Mouse (Mus musculus): Measurements from ENCODE around the gene Capn8. TPM values are rescaled to one million over a fixed set of nuclear protein-coding genes. Genes with fewer than 3 reads are reported as not detected.

Capn8 gene
- polyA plus RNA-seq, 1 experiment from 2014 or later: 0.06 TPM

GRCm38 (mm10) chr1:182667281-182667680, 102.5 kb downstream of the Capn8 start:
- Histone ChIP-seq H3K36me3 (no peaks in the 10 kb centered on the region), H3K27ac (replicated peaks) (no peak overlapping the region), H3K9ac (replicated peaks) (no peak overlapping the region), H3K4me3 (no peak overlapping the region), H3K4me2 (replicated peaks) (no peak overlapping the region), H3K4me1 (peaks cover 17% of the 10 kb centered on the region), H3K27me3 (no peaks in the 10 kb centered on the region; the same call in 1 of the 2 replicates), H3K9me3 (no peaks in the 10 kb centered on the region)
- no peak for ATAC-seq (ENCODE audit: low FRiP score, low read depth)
- WGBS: 93% methylated on average over 3 of the region's 3 CpGs

GRCm38 (mm10) chr1:182669741-182670140, 104.9 kb downstream of the Capn8 start:
- no peaks in the 10 kb centered on the region for H3K36me3 ChIP-seq
- H3K4me2 ChIP-seq (replicated peaks): no peak overlapping the region
- ATAC-seq (ENCODE audit: low FRiP score, low read depth): no peak
- no peaks in the 10 kb centered on the region; the same call in 1 of the 2 replicates for H3K27me3 ChIP-seq
- H3K4me3 ChIP-seq: no peak overlapping the region
- no peak overlapping the region for H3K9ac ChIP-seq (replicated peaks)
- WGBS: 75% methylated on average over 11 of the region's 11 CpGs
- no peak overlapping the region for H3K27ac ChIP-seq (replicated peaks)
- peaks cover 13% of the 10 kb centered on the region for H3K4me1 ChIP-seq
- H3K9me3 ChIP-seq: no peaks in the 10 kb centered on the region

- ATAC-seq (ENCODE audit: low FRiP score, low read depth): no peak
- no peak overlapping the region for H3K27ac ChIP-seq (replicated peaks)
Observed at GRCm38 (mm10) chr1:182670563-182671342, 105.9 kb downstream of the Capn8 start.

GRCm38 (mm10) chr1:182671343-182671624, 106.5 kb downstream of the Capn8 start:
- Histone ChIP-seq H3K4me3 (no peak overlapping the region), H3K36me3 (no peaks in the 10 kb centered on the region), H3K9me3 (no peaks in the 10 kb centered on the region), H3K4me1 (peaks cover 13% of the 10 kb centered on the region), H3K4me2 (replicated peaks) (no peak overlapping the region), H3K27me3 (no peaks in the 10 kb centered on the region; the same call in 1 of the 2 replicates), H3K9ac (replicated peaks) (no peak overlapping the region), H3K27ac (replicated peaks) (no peak overlapping the region)
- ATAC-seq (ENCODE audit: low FRiP score, low read depth): no peak
- WGBS: 41% methylated on average over 4 of the region's 4 CpGs

More at GRCm38 (mm10) chr1:182670563-182671342, 105.9 kb downstream of the Capn8 start:
- Histone ChIP-seq H3K27me3 (no peaks in the 10 kb centered on the region; the same call in 1 of the 2 replicates), H3K4me2 (replicated peaks) (no peak overlapping the region), H3K4me3 (no peak overlapping the region), H3K9ac (replicated peaks) (no peak overlapping the region), H3K4me1 (peaks cover 13% of the 10 kb centered on the region), H3K9me3 (no peaks in the 10 kb centered on the region), H3K36me3 (no peaks in the 10 kb centered on the region)
- 38% methylated on average over 11 of the region's 11 CpGs for WGBS

GRCm38 (mm10) chr1:182675346-182675745, 110.5 kb downstream of the Capn8 start:
- 84% methylated on average over 8 of the region's 8 CpGs for WGBS
- no peak for ATAC-seq (ENCODE audit: low FRiP score, low read depth)
- no peak overlapping the region for H3K4me3 ChIP-seq

GRCm38 (mm10) chr1:182678151-182678550, 113.3 kb downstream of the Capn8 start:
- Histone ChIP-seq H3K9me3 (no peaks in the 10 kb centered on the region), H3K9ac (replicated peaks) (no peak overlapping the region), H3K4me1 (no peaks in the 10 kb centered on the region), H3K4me3 (no peak overlapping the region), H3K27ac (replicated peaks) (no peak overlapping the region), H3K4me2 (replicated peaks) (no peak overlapping the region), H3K27me3 (no peaks in the 10 kb centered on the region), H3K36me3 (no peaks in the 10 kb centered on the region)
- 96% methylated on average over 17 of the region's 17 CpGs for whole genome bisulfite sequencing
- ATAC-seq (ENCODE audit: low FRiP score, low read depth): no peak

More at GRCm38 (mm10) chr1:182675346-182675745, 110.5 kb downstream of the Capn8 start:
- Histone ChIP-seq H3K4me1 (peaks cover 6% of the 10 kb centered on the region; the same call in 1 of the 2 replicates), H3K4me2 (replicated peaks) (no peak overlapping the region), H3K27me3 (no peaks in the 10 kb centered on the region; the same call in 1 of the 2 replicates), H3K36me3 (no peaks in the 10 kb centered on the region), H3K9me3 (no peaks in the 10 kb centered on the region), H3K9ac (replicated peaks) (no peak overlapping the region), H3K27ac (replicated peaks) (no peak overlapping the region)

- no peak overlapping the region for H3K9ac ChIP-seq (replicated peaks)
- no peaks in the 10 kb centered on the region for H3K27me3 ChIP-seq
- H3K4me3 ChIP-seq: no peak overlapping the region
- no peaks in the 10 kb centered on the region for H3K4me1 ChIP-seq
- no peaks in the 10 kb centered on the region for H3K36me3 ChIP-seq
- H3K4me2 ChIP-seq (replicated peaks): no peak overlapping the region
- WGBS: 67% methylated on average over 3 of the region's 3 CpGs
- no peak overlapping the region for H3K27ac ChIP-seq (replicated peaks)
- no peaks in the 10 kb centered on the region for H3K9me3 ChIP-seq
- ATAC-seq (ENCODE audit: low FRiP score, low read depth): no peak
Observed at GRCm38 (mm10) chr1:182679169-182679568, 114.4 kb downstream of the Capn8 start.

- no peak overlapping the region for H3K9ac ChIP-seq (replicated peaks)
- WGBS: 66% methylated on average over 7 of the region's 7 CpGs
- H3K9me3 ChIP-seq: no peaks in the 10 kb centered on the region
- H3K4me2 ChIP-seq (replicated peaks): no peak overlapping the region
- no peaks in the 10 kb centered on the region for H3K36me3 ChIP-seq
- H3K4me3 ChIP-seq: no peak overlapping the region
- H3K4me1 ChIP-seq: no peaks in the 10 kb centered on the region
- no peak for ATAC-seq (ENCODE audit: low FRiP score, low read depth)
- H3K27me3 ChIP-seq: no peaks in the 10 kb centered on the region
- H3K27ac ChIP-seq (replicated peaks): no peak overlapping the region
Observed at GRCm38 (mm10) chr1:182679582-182679981, 114.8 kb downstream of the Capn8 start.

Other genes starting within 250 kb of the Capn8 start
- gene Fbxo28, start 223.4 kb upstream of the Capn8 start, polyA plus RNA-seq (2016; fragmentation: Nextera tagmentation; extraction: Ambion mirVana): 32.9 and 36.4 TPM in 2 replicates
- 29.6 and 35.2 TPM in 2 replicates for gene Trp53bp2, start 155.8 kb upstream of the Capn8 start, polyA plus RNA-seq (2016; fragmentation: Nextera tagmentation; extraction: Ambion mirVana)
- 104 and 111 TPM in 2 replicates for gene Capn2, start 47.4 kb upstream of the Capn8 start, polyA plus RNA-seq (2016; fragmentation: Nextera tagmentation; extraction: Ambion mirVana)
- gene Ccdc185, start 184.2 kb downstream of the Capn8 start, polyA plus RNA-seq (2016; fragmentation: Nextera tagmentation; extraction: Ambion mirVana): not detected in 2 replicates
- gene Susd4, start 198.9 kb downstream of the Capn8 start, polyA plus RNA-seq (2016; fragmentation: Nextera tagmentation; extraction: Ambion mirVana): 26.8 and 28.3 TPM in 2 replicates

Measured in midbrain, embryonic 12.5 days (tissue).